Comparison of ENCODE assay signal across 8 mouse cellular contexts in the genomic region with DNA sequence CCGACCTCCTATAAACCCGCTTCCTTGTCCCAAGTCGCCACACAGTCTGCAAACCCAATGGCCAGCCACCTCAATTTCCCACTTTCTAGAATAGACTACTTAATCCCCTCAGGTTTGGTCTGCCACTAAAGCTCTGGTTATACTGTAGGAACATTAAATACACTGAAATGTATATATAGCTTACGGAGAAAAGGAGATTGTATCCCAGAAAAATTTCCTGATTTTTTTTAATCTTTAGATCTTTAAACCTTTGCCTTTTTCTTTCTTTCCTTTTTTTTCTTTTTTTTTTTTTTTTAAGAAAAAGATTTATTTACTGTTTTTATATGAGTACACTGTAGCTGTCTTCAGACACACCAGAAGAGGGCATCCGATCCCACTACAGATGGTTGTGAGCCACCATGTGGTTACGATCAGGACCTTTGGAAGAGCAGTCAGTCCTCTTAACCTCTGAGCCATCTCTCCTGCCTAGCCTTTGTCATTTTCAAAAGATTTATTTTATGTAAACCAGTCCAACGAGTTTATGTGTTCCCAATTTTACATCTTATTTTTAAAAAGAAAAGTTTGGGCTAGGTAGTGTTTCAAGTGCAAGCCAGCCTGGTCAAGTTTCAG. TPM values are rescaled to one million over a fixed set of nuclear protein-coding genes. Genes with fewer than 3 reads are reported as not detected.
DNase-seq lines count a peak whose midpoint lies in the region; ATAC-seq and TF ChIP-seq lines count a peak whose summit lies in the region.

No protein-coding gene starts in this region.

- TF ChIP-seq CTCF in left cerebral cortex, adult 2 months (IDR thresholded peaks at IDR 0.05): peak; percentile 21

- WGBS in embryonic facial prominence, embryonic 10.5 days: 39% methylated on average over 7 of the region's 7 CpGs
- 31% methylated on average over 7 of the region's 7 CpGs for WGBS in intestine, embryonic 15.5 days
- 38% methylated on average over 7 of the region's 7 CpGs for WGBS in neural tube, embryonic 13.5 days

- H3K9ac ChIP-seq in intestine, embryonic 15.5 days: peak overlapping the region; percentile 52
- H3K9ac ChIP-seq in neural tube, embryonic 13.5 days: peak overlapping the region; percentile 70

- H3K9me3 ChIP-seq in embryonic facial prominence, embryonic 10.5 days: no peaks in the 10 kb centered on the region
- H3K9me3 ChIP-seq in intestine, embryonic 15.5 days: no peaks in the 10 kb centered on the region
- no peaks in the 10 kb centered on the region for H3K9me3 ChIP-seq in neural tube, embryonic 13.5 days

- H3K4me1 ChIP-seq in embryonic facial prominence, embryonic 10.5 days: peaks cover 36% of the 10 kb centered on the region
- H3K4me1 ChIP-seq in intestine, embryonic 15.5 days (replicated peaks): peaks cover 17% of the 10 kb centered on the region; the same call in 1 of the 2 replicates
- peaks cover 34% of the 10 kb centered on the region for H3K4me1 ChIP-seq in neural tube, embryonic 13.5 days (replicated peaks)

- peak overlapping the region; percentile 96 for H3K27ac ChIP-seq in left cerebral cortex, adult 2 months
- peak overlapping the region; percentile 99 for H3K27ac ChIP-seq in embryonic facial prominence, embryonic 10.5 days (replicated peaks)
- peak overlapping the region; percentile 94 for H3K27ac ChIP-seq in intestine, embryonic 15.5 days
- H3K27ac ChIP-seq in neural tube, embryonic 13.5 days (replicated peaks): peak overlapping the region; percentile 92

- intact Hi-C loops in left cerebral cortex, adult 2 months (cut with DNase I): loop anchor here (10.0 kb wide), 3 partner anchors 200 to 1010 kb away; partner anchors contain the start of genes Ang, Mettl3 and Rnase4
- intact Hi-C loops in left cerebral cortex, postnatal 4 days (cut with DNase I): no loop called here

- no peak for DNase-seq in left cerebral cortex, adult 2 months (ENCODE audit: extremely low spot score in 1 of 2, low spot score in 2 of 2)
- no peak for DNase-seq in left cerebral cortex, postnatal 4 days
- DNase-seq in embryonic facial prominence, embryonic 10.5 days (ENCODE audit: low spot score): peak; percentile 19
- no peak for DNase-seq in urinary bladder, adult 18-20 months (ENCODE audit: low spot score in 2 of 2)
- DNase-seq in thymus, postnatal 0 days (ENCODE audit: low spot score): no peak
- no peak for DNase-seq in ovary, adult 18-20 months (ENCODE audit: low spot score)

- peaks cover 22% of the 10 kb centered on the region for H3K36me3 ChIP-seq in embryonic facial prominence, embryonic 10.5 days (replicated peaks)
- 0 out of 2 replicates have a peak, but pooled peaks cover 4% of the 10 kb centered on the region for H3K36me3 ChIP-seq in intestine, embryonic 15.5 days
- peaks cover 10% of the 10 kb centered on the region for H3K36me3 ChIP-seq in neural tube, embryonic 13.5 days

- H3K4me2 ChIP-seq in intestine, embryonic 15.5 days (replicated peaks): peak overlapping the region; percentile 67
- H3K4me2 ChIP-seq in neural tube, embryonic 13.5 days: peak overlapping the region; percentile 67

- peak overlapping the region; percentile 53 for H3K4me3 ChIP-seq in left cerebral cortex, adult 2 months
- H3K4me3 ChIP-seq in embryonic facial prominence, embryonic 10.5 days: peak overlapping the region; percentile 98
- peak overlapping the region; percentile 34 for H3K4me3 ChIP-seq in intestine, embryonic 15.5 days (replicated peaks)
- peak overlapping the region; percentile 35 for H3K4me3 ChIP-seq in neural tube, embryonic 13.5 days

- no peak for ATAC-seq in intestine, embryonic 15.5 days
- no peak for ATAC-seq in neural tube, embryonic 13.5 days (ENCODE audit: low read depth)

- H3K27me3 ChIP-seq in embryonic facial prominence, embryonic 10.5 days (replicated peaks; ENCODE audit: low read depth, poor library complexity, severe bottlenecking): no peaks in the 10 kb centered on the region
- no peaks in the 10 kb centered on the region for H3K27me3 ChIP-seq in intestine, embryonic 15.5 days (replicated peaks)
- H3K27me3 ChIP-seq in neural tube, embryonic 13.5 days: no peaks in the 10 kb centered on the region

RNA-seq across cellular contexts. Expression of gene Hnrnpc, which starts 1.0 kb away (rescaled TPM):
- total RNA-seq in left cerebral cortex, adult 2 months (2021): 100 to 1,000 TPM; 213 to 221 TPM
- 100 to 1,000 TPM; 220 to 223 TPM for total RNA-seq in left cerebral cortex, postnatal 4 days (2021)
- 893 and 906 TPM in 2 replicates for polyA plus RNA-seq in embryonic facial prominence, embryonic 10.5 days (2016; fragmentation: Nextera tagmentation; extraction: Ambion mirVana)
- 555 and 601 TPM in 2 replicates for polyA plus RNA-seq in intestine, embryonic 15.5 days (2015; fragmentation: Nextera tagmentation; extraction: Ambion mirVana)
- 631 and 750 TPM in 2 replicates for polyA plus RNA-seq in neural tube, embryonic 13.5 days (2015; fragmentation: Nextera tagmentation; extraction: Ambion mirVana)
- 536 and 645 TPM in 2 replicates for polyA plus RNA-seq in thymus, postnatal 0 days (2015; fragmentation: Nextera tagmentation; extraction: Ambion mirVana)

RNA-seq across cellular contexts. Expression of gene Rpgrip1, which starts 5.7 kb away (rescaled TPM):
- total RNA-seq in left cerebral cortex, adult 2 months (2021): 1 to 10 TPM; 1.5 to 1.8 TPM
- total RNA-seq in left cerebral cortex, postnatal 4 days (2021): 1 to 10 TPM; 2.3 to 2.5 TPM
- 129 and 133 TPM in 2 replicates for polyA plus RNA-seq in embryonic facial prominence, embryonic 10.5 days (2016; fragmentation: Nextera tagmentation; extraction: Ambion mirVana)
- polyA plus RNA-seq in intestine, embryonic 15.5 days (2015; fragmentation: Nextera tagmentation; extraction: Ambion mirVana): 60.1 and 62.2 TPM in 2 replicates
- polyA plus RNA-seq in neural tube, embryonic 13.5 days (2015; fragmentation: Nextera tagmentation; extraction: Ambion mirVana): 45.3 and 52.9 TPM in 2 replicates
- polyA plus RNA-seq in thymus, postnatal 0 days (2015; fragmentation: Nextera tagmentation; extraction: Ambion mirVana): 87.6 and 94.0 TPM in 2 replicates

Comparison
In these comparisons a context has a peak if more than half of its experiments do, and no peak if none do; other contexts are left out.
1. H3K4me3 ChIP-seq: peak in every context shown above with its lines; median percentile 98 in embryonic facial prominence, embryonic 10.5 days; 53 in left cerebral cortex, adult 2 months; 35 in neural tube, embryonic 13.5 days; 34 in intestine, embryonic 15.5 days.